Mouse (Mus musculus): ENCODE measurements at regions not wholly inside any gene's neighbourhood (a gene's known extent, or its start where the extent isn't known, plus 50 kb on each side); places are given as distances from the start of the nearest gene placed in this dataset.

- no peak for DNase-seq
Observed at GRCm38 (mm10) chr14:72777927-72778560, 68.2 kb upstream of the Fndc3a start.

GRCm38 (mm10) chr14:72770237-72770636 lies 60.4 kb upstream of the Fndc3a start:
- DNase-seq, result no peak

- no peak for DNase-seq
Observed at GRCm38 (mm10) chr14:72760123-72760522, 50.3 kb upstream of the Fndc3a start.
